Mouse (Mus musculus): ENCODE measurements around the gene Pde8b.

DNA sequence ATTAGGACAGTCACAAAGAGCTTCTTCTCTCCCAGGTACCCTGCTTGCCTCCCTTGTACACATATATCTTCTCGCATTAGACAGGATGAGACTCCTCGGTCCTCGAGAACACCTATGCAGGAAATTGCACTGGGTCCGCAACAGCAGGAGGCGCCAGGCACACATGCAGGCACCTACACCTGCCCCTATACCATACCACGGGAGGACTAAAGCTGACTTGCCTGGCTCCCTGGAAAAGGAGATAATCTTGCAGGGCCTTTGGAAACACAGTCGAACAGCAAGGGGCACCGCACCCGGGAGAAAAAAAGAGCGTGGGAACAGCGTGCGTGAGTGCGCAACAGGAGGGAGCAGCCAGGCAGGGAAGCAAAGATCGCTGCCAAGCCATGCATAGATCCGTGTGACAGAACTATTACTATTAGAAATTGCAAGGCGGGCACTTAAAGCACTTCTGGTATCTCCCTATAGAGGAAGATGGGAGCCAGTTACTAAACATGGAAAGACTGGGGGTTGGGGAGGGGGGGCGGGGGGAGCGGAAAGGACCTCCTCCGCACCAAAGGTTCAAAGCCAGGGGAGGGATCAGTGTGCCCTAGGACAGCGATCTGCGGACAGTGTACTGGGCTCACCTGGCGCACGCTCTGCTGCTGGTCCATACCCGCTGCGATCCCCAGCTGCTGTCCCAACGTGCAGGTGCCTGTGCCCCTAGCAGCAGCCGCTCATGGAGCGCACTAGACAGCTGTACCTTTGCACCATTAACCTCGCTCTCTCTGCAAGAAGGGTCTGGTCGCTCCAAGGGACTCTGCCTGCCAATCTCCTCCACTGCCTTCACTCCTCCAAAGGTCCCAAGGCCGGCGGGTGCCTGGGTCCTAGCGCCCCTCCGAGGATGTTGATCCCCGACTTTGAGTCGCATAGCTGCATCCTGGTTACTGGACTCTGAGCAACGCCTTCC is at the start of gene Pde8b:
- no peak for TF ChIP-seq CTCF (conservative IDR thresholded peaks at IDR 0.05; ENCODE audit: low read length)
- TF ChIP-seq NANOG (IDR thresholded peaks at IDR 0.05; ENCODE audit: borderline replicate concordance, low read length), result no peak
- no peak for TF ChIP-seq POU5F1 (IDR thresholded peaks at IDR 0.05; ENCODE audit: borderline replicate concordance, low read length)
